Mouse (Mus musculus): Measurements from ENCODE around the gene Tmem236. TPM values are rescaled to one million over a fixed set of nuclear protein-coding genes. Genes with fewer than 3 reads are reported as not detected.
"Not testable (repeated sequence)": the region's sequence is repeated elsewhere in the genome, so short reads cannot be mapped to it uniquely, and the experiment has no call there.

Gene Tmem236
- polyA plus RNA-seq, 1 experiment = 0.25 TPM

- TF ChIP-seq POLR2A (IDR thresholded peaks at IDR 0.05; ENCODE audit: borderline replicate concordance, insufficient read depth, low read length) (no peak), CTCF (IDR thresholded peaks at IDR 0.05; ENCODE audit: borderline replicate concordance, insufficient read depth, low read depth, low read length) (no peak)
- 44% methylated on average over 2 of the region's 2 CpGs for WGBS
- DNase-seq = no peak
- no peak overlapping the region for H3K4me3 ChIP-seq (replicated peaks; ENCODE audit: insufficient read depth, low read depth, low read length)
- H3K4me1 ChIP-seq (ENCODE audit: control insufficient read depth, insufficient read depth, low read length) = peaks cover 12% of the 10 kb centered on the region; the same call in 1 of the 2 replicates
- H3K27me3 ChIP-seq (ENCODE audit: control insufficient read depth, insufficient read depth, low read length) = no peaks in the 10 kb centered on the region
- H3K27ac ChIP-seq (ENCODE audit: insufficient read depth, low read length) = no peak overlapping the region
Measured at GRCm38 (mm10) chr2:14165066-14165465, 9.3 kb upstream of the Tmem236 start.

- no peak overlapping the region for H3K4me3 ChIP-seq (replicated peaks; ENCODE audit: insufficient read depth, low read depth, low read length)
- no peak overlapping the region for H3K27ac ChIP-seq (ENCODE audit: insufficient read depth, low read length)
- peaks cover 12% of the 10 kb centered on the region; the same call in 1 of the 2 replicates for H3K4me1 ChIP-seq (ENCODE audit: control insufficient read depth, insufficient read depth, low read length)
- TF ChIP-seq CTCF (IDR thresholded peaks at IDR 0.05; ENCODE audit: borderline replicate concordance, insufficient read depth, low read depth, low read length) (no peak), POLR2A (IDR thresholded peaks at IDR 0.05; ENCODE audit: borderline replicate concordance, insufficient read depth, low read length) (no peak)
- H3K27me3 ChIP-seq (ENCODE audit: control insufficient read depth, insufficient read depth, low read length) = no peaks in the 10 kb centered on the region
- DNase-seq = no peak
- 82% methylated on average over 3 of the region's 3 CpGs for WGBS
Measured at GRCm38 (mm10) chr2:14165618-14166344, 8.5 kb upstream of the Tmem236 start.

GRCm38 (mm10) chr2:14167721-14168120, 6.6 kb upstream of the Tmem236 start:
- no peaks in the 10 kb centered on the region for H3K27me3 ChIP-seq (ENCODE audit: control insufficient read depth, insufficient read depth, low read length)
- H3K27ac ChIP-seq (ENCODE audit: insufficient read depth, low read length) = no peak overlapping the region
- H3K4me1 ChIP-seq (ENCODE audit: control insufficient read depth, insufficient read depth, low read length) = peaks cover 12% of the 10 kb centered on the region; the same call in 1 of the 2 replicates
- no peak overlapping the region for H3K4me3 ChIP-seq (replicated peaks; ENCODE audit: insufficient read depth, low read depth, low read length)
- no peak for DNase-seq
- TF ChIP-seq CTCF (IDR thresholded peaks at IDR 0.05; ENCODE audit: borderline replicate concordance, insufficient read depth, low read depth, low read length) (no peak), POLR2A (IDR thresholded peaks at IDR 0.05; ENCODE audit: borderline replicate concordance, insufficient read depth, low read length) (no peak)

GRCm38 (mm10) chr2:14176460-14177193, 2.3 kb downstream of the Tmem236 start:
- no peaks in the 10 kb centered on the region for H3K4me1 ChIP-seq (ENCODE audit: control insufficient read depth, insufficient read depth, low read length)

GRCm38 (mm10) chr2:14184375-14184774, 10.1 kb downstream of the Tmem236 start:
- DNase-seq = no peak
- Histone ChIP-seq H3K27me3 (ENCODE audit: control insufficient read depth, insufficient read depth, low read length) (no peaks in the 10 kb centered on the region), H3K4me1 (ENCODE audit: control insufficient read depth, insufficient read depth, low read length) (no peaks in the 10 kb centered on the region), H3K27ac (ENCODE audit: insufficient read depth, low read length) (no peak overlapping the region), H3K4me3 (replicated peaks; ENCODE audit: insufficient read depth, low read depth, low read length) (no peak overlapping the region)
- TF ChIP-seq CTCF (IDR thresholded peaks at IDR 0.05; ENCODE audit: borderline replicate concordance, insufficient read depth, low read depth, low read length) = no peak
- TF ChIP-seq POLR2A (IDR thresholded peaks at IDR 0.05; ENCODE audit: borderline replicate concordance, insufficient read depth, low read length) = no peak

More at GRCm38 (mm10) chr2:14176460-14177193, 2.3 kb downstream of the Tmem236 start:
- no peak for TF ChIP-seq POLR2A (IDR thresholded peaks at IDR 0.05; ENCODE audit: borderline replicate concordance, insufficient read depth, low read length)
- TF ChIP-seq CTCF (IDR thresholded peaks at IDR 0.05; ENCODE audit: borderline replicate concordance, insufficient read depth, low read depth, low read length) = no peak
- WGBS = 73% methylated on average over 2 of the region's 2 CpGs
- no peaks in the 10 kb centered on the region for H3K27me3 ChIP-seq (ENCODE audit: control insufficient read depth, insufficient read depth, low read length)
- DNase-seq = no peak
- H3K4me3 ChIP-seq (replicated peaks; ENCODE audit: insufficient read depth, low read depth, low read length) = no peak overlapping the region
- H3K27ac ChIP-seq (ENCODE audit: insufficient read depth, low read length) = no peak overlapping the region

- DNase-seq = no peak
- Histone ChIP-seq H3K27ac (ENCODE audit: insufficient read depth, low read length) (no peak overlapping the region), H3K4me3 (replicated peaks; ENCODE audit: insufficient read depth, low read depth, low read length) (no peak overlapping the region), H3K4me1 (ENCODE audit: control insufficient read depth, insufficient read depth, low read length) (no peaks in the 10 kb centered on the region), H3K27me3 (ENCODE audit: control insufficient read depth, insufficient read depth, low read length) (no peaks in the 10 kb centered on the region)
- WGBS = 95% methylated on average over 4 of the region's 4 CpGs
- TF ChIP-seq CTCF (IDR thresholded peaks at IDR 0.05; ENCODE audit: borderline replicate concordance, insufficient read depth, low read depth, low read length) (no peak), POLR2A (IDR thresholded peaks at IDR 0.05; ENCODE audit: borderline replicate concordance, insufficient read depth, low read length) (no peak)
Measured at GRCm38 (mm10) chr2:14190684-14191083, 16.4 kb downstream of the Tmem236 start.

- no peak overlapping the region for H3K27ac ChIP-seq (ENCODE audit: insufficient read depth, low read length)
- TF ChIP-seq CTCF (IDR thresholded peaks at IDR 0.05; ENCODE audit: borderline replicate concordance, insufficient read depth, low read depth, low read length) (no peak), POLR2A (IDR thresholded peaks at IDR 0.05; ENCODE audit: borderline replicate concordance, insufficient read depth, low read length) (no peak)
- no peak overlapping the region for H3K4me3 ChIP-seq (replicated peaks; ENCODE audit: insufficient read depth, low read depth, low read length)
- H3K4me1 ChIP-seq (ENCODE audit: control insufficient read depth, insufficient read depth, low read length) = no peaks in the 10 kb centered on the region
- no peaks in the 10 kb centered on the region for H3K27me3 ChIP-seq (ENCODE audit: control insufficient read depth, insufficient read depth, low read length)
- WGBS = 90% methylated on average over 4 of the region's 4 CpGs
- no peak for DNase-seq
Measured at GRCm38 (mm10) chr2:14191601-14192000, 17.3 kb downstream of the Tmem236 start.

- no peak for TF ChIP-seq CTCF (IDR thresholded peaks at IDR 0.05; ENCODE audit: borderline replicate concordance, insufficient read depth, low read depth, low read length)
- no peak for TF ChIP-seq POLR2A (IDR thresholded peaks at IDR 0.05; ENCODE audit: borderline replicate concordance, insufficient read depth, low read length)
- no peak for DNase-seq
- H3K4me3 ChIP-seq (replicated peaks; ENCODE audit: insufficient read depth, low read depth, low read length) = no peak overlapping the region
- no peaks in the 10 kb centered on the region for H3K4me1 ChIP-seq (ENCODE audit: control insufficient read depth, insufficient read depth, low read length)
- WGBS = 88% methylated on average over 6 of the region's 6 CpGs
- no peak overlapping the region for H3K27ac ChIP-seq (ENCODE audit: insufficient read depth, low read length)
- no peaks in the 10 kb centered on the region for H3K27me3 ChIP-seq (ENCODE audit: control insufficient read depth, insufficient read depth, low read length)
Measured at GRCm38 (mm10) chr2:14192046-14192445, 17.7 kb downstream of the Tmem236 start.

- not testable (repeated sequence) for H3K27ac ChIP-seq (ENCODE audit: insufficient read depth, low read length); DNase-seq
- 56% methylated on average over 1 of the region's 2 CpGs for WGBS
Measured at GRCm38 (mm10) chr2:14198325-14198903, 24.1 kb downstream of the Tmem236 start.

More at GRCm38 (mm10) chr2:14198325-14198903, 24.1 kb downstream of the Tmem236 start:
- H3K27me3 ChIP-seq (ENCODE audit: control insufficient read depth, insufficient read depth, low read length); H3K4me3 ChIP-seq (replicated peaks; ENCODE audit: insufficient read depth, low read depth, low read length); H3K4me1 ChIP-seq (ENCODE audit: control insufficient read depth, insufficient read depth, low read length): not testable (repeated sequence)
